Mouse (Mus musculus) kidney, embryonic 16.5 days (tissue): ENCODE results near the gene Slc9a9. TPM values are rescaled to one million over a fixed set of nuclear protein-coding genes. Genes with fewer than 3 reads are reported as not detected.

Experiments
- ATAC-seq: fragments of 200-750 bp; cut with Nextera tagmentation; 2 replicates; pipeline ENCODE4 v1.8.0; 2017; ENCODE audit warnings: moderate TSS enrichment; ENCODE audit not compliant: low FRiP score, low TSS enrichment
- H3K27ac ChIP-seq: fragments of 300-500 bp; sonication (generic); 2 replicates; pipeline ENCODE4 v1.5.1; 2014; ENCODE audit warnings: low read length
- H3K27me3 ChIP-seq: fragments of 300-500 bp; sonication (generic); 2 replicates; pipeline ENCODE4 v1.6.1; 2014; ENCODE audit warnings: low read length, control low read depth, mixed read lengths; ENCODE audit not compliant: insufficient read depth
- H3K36me3 ChIP-seq: fragments of 300-500 bp; sonication (generic); 2 replicates; pipeline ENCODE4 v1.6.1; 2014; ENCODE audit warnings: low read length, control low read depth, mixed read lengths; ENCODE audit not compliant: insufficient read depth
- H3K4me1 ChIP-seq: fragments of 300-500 bp; sonication (generic); 2 replicates; pipeline ENCODE4 v1.6.1; 2014; ENCODE audit warnings: low read length, control low read depth, mixed read lengths; ENCODE audit not compliant: insufficient read depth
- H3K4me2 ChIP-seq: fragments of 300-500 bp; sonication (generic); replicated peaks from 2 replicates; pipeline ENCODE4 v1.6.1; 2014; ENCODE audit warnings: low read depth, low read length
- H3K4me3 ChIP-seq: fragments of 300-500 bp; sonication (generic); 2 replicates; pipeline ENCODE4 v1.5.1; 2014; ENCODE audit warnings: mild to moderate bottlenecking, low read length
- H3K9ac ChIP-seq: fragments of 300-500 bp; sonication (generic); replicated peaks from 2 replicates; pipeline ENCODE4 v1.6.1; 2014; ENCODE audit warnings: low read length
- H3K9me3 ChIP-seq: fragments of 300-500 bp; sonication (generic); 2 replicates; pipeline ENCODE4 v1.6.1; 2016; ENCODE audit warnings: low read length, control low read depth
- WGBS: fragments of 180-500 bp; shearing (Covaris S2); extraction: QIAGEN DNeasy Blood & Tissue Kit; methylation state at CpG from one replicate; pipeline ENCODE4 v1.1.7; 2014; 5-methylcytosine and 5-hydroxymethylcytosine counted together
- polyA plus RNA-seq: library from polyadenylated mRNA; unstranded; fragments of >200 nt; fragmentation: Nextera tagmentation; extraction: Ambion mirVana; gene quantifications from 2 replicates; pipeline ENCODE4 v1.2.1, GENCODE M21; 2015

The Slc9a9 gene
- polyA plus RNA-seq, 1 experiment from 2014 or later: 4.3 TPM

- Histone ChIP-seq H3K27me3 (no peaks in the 10 kb centered on the region), H3K4me2 (no peak overlapping the region), H3K36me3 (no peaks in the 10 kb centered on the region), H3K27ac (no peak overlapping the region), H3K9me3 (no peaks in the 10 kb centered on the region), H3K9ac (no peak overlapping the region), H3K4me1 (no peaks in the 10 kb centered on the region), H3K4me3 (no peak overlapping the region)
- WGBS: 33% methylated on average over 6 of the region's 6 CpGs
- peak; percentile 44; the same call in 1 of the 2 replicates for ATAC-seq
Observed at GRCm38 (mm10) chr9:94738555-94739427, 69.1 kb downstream of the Slc9a9 start.

GRCm38 (mm10) chr9:94740841-94741240 is 71.1 kb downstream of the Slc9a9 start:
- H3K4me2 ChIP-seq: no peak overlapping the region
- WGBS: 73% methylated on average over 3 of the region's 3 CpGs
- H3K4me1 ChIP-seq: no peaks in the 10 kb centered on the region
- no peak overlapping the region for H3K27ac ChIP-seq
- H3K9me3 ChIP-seq: no peaks in the 10 kb centered on the region
- ATAC-seq: no peak
- no peak overlapping the region for H3K9ac ChIP-seq
- H3K4me3 ChIP-seq: no peak overlapping the region
- no peaks in the 10 kb centered on the region for H3K36me3 ChIP-seq
- H3K27me3 ChIP-seq: no peaks in the 10 kb centered on the region

- H3K4me3 ChIP-seq: no peak overlapping the region
- ATAC-seq: no peak
- no peaks in the 10 kb centered on the region for H3K4me1 ChIP-seq
- WGBS: 91% methylated on average over 1 of the region's 1 CpGs
- H3K27me3 ChIP-seq: no peaks in the 10 kb centered on the region
- no peaks in the 10 kb centered on the region for H3K36me3 ChIP-seq
- no peaks in the 10 kb centered on the region for H3K9me3 ChIP-seq
- H3K4me2 ChIP-seq: no peak overlapping the region
- H3K9ac ChIP-seq: no peak overlapping the region
- H3K27ac ChIP-seq: no peak overlapping the region
Observed at GRCm38 (mm10) chr9:94743291-94743690, 73.6 kb downstream of the Slc9a9 start.

GRCm38 (mm10) chr9:94748503-94748902 is 78.8 kb downstream of the Slc9a9 start:
- no peak overlapping the region for H3K4me3 ChIP-seq
- peak; percentile 17; the same call in 1 of the 2 replicates for ATAC-seq
- H3K27ac ChIP-seq: no peak overlapping the region
- H3K4me2 ChIP-seq: no peak overlapping the region
- WGBS: 17% methylated on average over 2 of the region's 2 CpGs
- H3K36me3 ChIP-seq: no peaks in the 10 kb centered on the region
- peaks cover 13% of the 10 kb centered on the region for H3K4me1 ChIP-seq
- no peaks in the 10 kb centered on the region for H3K27me3 ChIP-seq
- H3K9me3 ChIP-seq: no peaks in the 10 kb centered on the region
- no peak overlapping the region for H3K9ac ChIP-seq

GRCm38 (mm10) chr9:94750187-94750586 is 80.5 kb downstream of the Slc9a9 start:
- Histone ChIP-seq H3K4me3 (no peak overlapping the region), H3K9me3 (no peaks in the 10 kb centered on the region), H3K27me3 (no peaks in the 10 kb centered on the region), H3K4me1 (peaks cover 13% of the 10 kb centered on the region), H3K36me3 (no peaks in the 10 kb centered on the region), H3K9ac (no peak overlapping the region), H3K27ac (no peak overlapping the region), H3K4me2 (no peak overlapping the region)
- ATAC-seq: no peak
- 74% methylated on average over 8 of the region's 8 CpGs for WGBS

- H3K4me2 ChIP-seq: peak overlapping the region; percentile 37
- H3K4me1 ChIP-seq: peaks cover 13% of the 10 kb centered on the region
- ATAC-seq: peak; percentile 87
- no peaks in the 10 kb centered on the region for H3K36me3 ChIP-seq
- peak overlapping the region; percentile 4; the same call in 1 of the 2 replicates for H3K27ac ChIP-seq
- WGBS: 40% methylated on average over 19 of the region's 19 CpGs
- no peaks in the 10 kb centered on the region for H3K27me3 ChIP-seq
- H3K9me3 ChIP-seq: no peaks in the 10 kb centered on the region
- H3K9ac ChIP-seq: no peak overlapping the region
- no peak overlapping the region for H3K4me3 ChIP-seq
Observed at GRCm38 (mm10) chr9:94750935-94751637, 81.4 kb downstream of the Slc9a9 start.

- peak overlapping the region; percentile 37 for H3K4me2 ChIP-seq
- H3K4me3 ChIP-seq: no peak overlapping the region
- H3K9me3 ChIP-seq: no peaks in the 10 kb centered on the region
- 0 out of 2 replicates have a peak overlapping the region, but pooled peaks have one; percentile 4 for H3K27ac ChIP-seq
- peaks cover 13% of the 10 kb centered on the region for H3K4me1 ChIP-seq
- WGBS: 23% methylated on average over 10 of the region's 10 CpGs
- H3K9ac ChIP-seq: no peak overlapping the region
- peak; percentile 88 for ATAC-seq
- no peaks in the 10 kb centered on the region for H3K27me3 ChIP-seq
- H3K36me3 ChIP-seq: no peaks in the 10 kb centered on the region
Observed at GRCm38 (mm10) chr9:94751638-94752021, 81.9 kb downstream of the Slc9a9 start.

GRCm38 (mm10) chr9:94752121-94752520 is 82.4 kb downstream of the Slc9a9 start:
- Histone ChIP-seq H3K36me3 (no peaks in the 10 kb centered on the region), H3K4me2 (no peak overlapping the region), H3K9me3 (no peaks in the 10 kb centered on the region), H3K27ac (no peak overlapping the region), H3K4me1 (peaks cover 13% of the 10 kb centered on the region), H3K9ac (no peak overlapping the region), H3K4me3 (no peak overlapping the region), H3K27me3 (no peaks in the 10 kb centered on the region)
- ATAC-seq: no peak
- 71% methylated on average over 3 of the region's 3 CpGs for WGBS

- no peak overlapping the region for H3K9ac ChIP-seq
- H3K27me3 ChIP-seq: no peaks in the 10 kb centered on the region
- H3K9me3 ChIP-seq: no peaks in the 10 kb centered on the region
- 0 out of 2 replicates have a peak, but pooled peaks cover 5% of the 10 kb centered on the region for H3K4me1 ChIP-seq
- no peaks in the 10 kb centered on the region for H3K36me3 ChIP-seq
- no peak; the same call in 1 of the 2 replicates for ATAC-seq
- H3K4me3 ChIP-seq: no peak overlapping the region
- 9% methylated on average over 5 of the region's 5 CpGs for WGBS
- H3K4me2 ChIP-seq: no peak overlapping the region
- H3K27ac ChIP-seq: no peak overlapping the region
Observed at GRCm38 (mm10) chr9:94759904-94760303, 90.2 kb downstream of the Slc9a9 start.

- WGBS: 82% methylated on average over 6 of the region's 6 CpGs
- Histone ChIP-seq H3K4me2 (no peak overlapping the region), H3K9me3 (no peaks in the 10 kb centered on the region), H3K27me3 (no peaks in the 10 kb centered on the region), H3K27ac (no peak overlapping the region), H3K4me3 (no peak overlapping the region), H3K9ac (no peak overlapping the region), H3K36me3 (no peaks in the 10 kb centered on the region), H3K4me1 (no peaks in the 10 kb centered on the region)
- ATAC-seq: no peak
Observed at GRCm38 (mm10) chr9:94768114-94768513, 98.4 kb downstream of the Slc9a9 start.
